Mouse (Mus musculus): ENCODE measurements around the gene Shisa5. TPM values are rescaled to one million over a fixed set of nuclear protein-coding genes. Genes with fewer than 3 reads are reported as not detected.

The Shisa5 gene
- total RNA-seq (2022): 100 to 1,000 TPM; 126 to 177 (median 159) TPM

- peak; percentile 69 for DNase-seq
Measured at GRCm38 (mm10) chr9:109038086-109038895, at the start of gene Shisa5. Shisa5 (plus strand) TSS chr9:109038565.

GRCm38 (mm10) chr9:108989802-108990461 lies 48.4 kb upstream of the Shisa5 start:
- DNase-seq: no peak

GRCm38 (mm10) chr9:108990462-108990820 lies 47.9 kb upstream of the Shisa5 start:
- DNase-seq: no peak

GRCm38 (mm10) chr9:108991428-108992084 lies 46.8 kb upstream of the Shisa5 start, which contains the start of gene Pfkfb4:
Pfkfb4 (plus strand) TSS chr9:108991778.
- peak; percentile 99 for DNase-seq

GRCm38 (mm10) chr9:108992085-108992469 lies 46.3 kb upstream of the Shisa5 start:
- no peak for DNase-seq

- no peak for DNase-seq
Measured at GRCm38 (mm10) chr9:108992620-108993361, 45.6 kb upstream of the Shisa5 start.

- no peak for DNase-seq
Measured at GRCm38 (mm10) chr9:108996411-108996810, 42.0 kb upstream of the Shisa5 start.

GRCm38 (mm10) chr9:108998287-108999166 lies 39.8 kb upstream of the Shisa5 start:
- DNase-seq: no peak

- no peak for DNase-seq
Measured at GRCm38 (mm10) chr9:108999167-108999526, 39.2 kb upstream of the Shisa5 start.

GRCm38 (mm10) chr9:109000726-109001125 lies 37.6 kb upstream of the Shisa5 start:
- no peak for DNase-seq

GRCm38 (mm10) chr9:109003201-109003600 lies 35.2 kb upstream of the Shisa5 start:
- DNase-seq: no peak

- DNase-seq: no peak
Measured at GRCm38 (mm10) chr9:109007025-109007780, 31.2 kb upstream of the Shisa5 start.

GRCm38 (mm10) chr9:109008081-109008480 lies 30.3 kb upstream of the Shisa5 start:
- no peak for DNase-seq

GRCm38 (mm10) chr9:109008994-109009635 lies 29.2 kb upstream of the Shisa5 start:
- DNase-seq: no peak

GRCm38 (mm10) chr9:109009636-109010315 lies 28.6 kb upstream of the Shisa5 start:
- DNase-seq: no peak

GRCm38 (mm10) chr9:109010316-109010690 lies 28.1 kb upstream of the Shisa5 start:
- DNase-seq: no peak

- DNase-seq: no peak
Measured at GRCm38 (mm10) chr9:109015397-109015796, 23.0 kb upstream of the Shisa5 start.

GRCm38 (mm10) chr9:109016973-109017604 lies 21.3 kb upstream of the Shisa5 start:
- no peak for DNase-seq

- no peak for DNase-seq
Measured at GRCm38 (mm10) chr9:109021428-109021827, 16.9 kb upstream of the Shisa5 start.

Data from adrenal gland, adult 8-10 months (tissue).